Mouse (Mus musculus) layer of hippocampus, adult 9-11 months (tissue): ENCODE measurements around the gene Rnf220.
A peak's percentile ranks its signal among the peaks of the same experiment; 100 is the strongest.

Experiments
- DNase-seq: peaks from one replicate; pipeline ENCODE4 v3.0.0; 2022

Rnf220 gene

GRCm38 (mm10) chr4:117296849-117297593 lies 199.8 kb downstream of the Rnf220 start:
- DNase-seq, result no peak

DNA sequence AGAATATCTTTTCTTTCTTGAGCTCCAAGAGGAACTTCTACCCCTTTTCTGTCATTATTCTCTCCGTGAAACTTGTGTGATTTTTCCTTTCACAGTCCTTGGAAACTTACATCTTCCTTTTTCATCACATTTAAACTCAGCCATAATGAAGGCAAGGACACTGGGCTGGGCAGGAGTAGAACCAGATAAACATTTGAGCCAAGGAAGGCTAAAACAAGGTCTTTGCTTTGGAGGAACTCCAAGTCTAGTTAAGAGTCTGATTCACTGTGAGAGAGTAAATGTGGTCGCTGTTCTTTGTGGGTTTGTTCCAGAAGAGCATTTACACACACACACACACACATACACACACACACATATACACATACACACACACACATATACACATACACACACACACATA lies 205.2 kb downstream of the Rnf220 start:
- no peak for DNase-seq

DNA sequence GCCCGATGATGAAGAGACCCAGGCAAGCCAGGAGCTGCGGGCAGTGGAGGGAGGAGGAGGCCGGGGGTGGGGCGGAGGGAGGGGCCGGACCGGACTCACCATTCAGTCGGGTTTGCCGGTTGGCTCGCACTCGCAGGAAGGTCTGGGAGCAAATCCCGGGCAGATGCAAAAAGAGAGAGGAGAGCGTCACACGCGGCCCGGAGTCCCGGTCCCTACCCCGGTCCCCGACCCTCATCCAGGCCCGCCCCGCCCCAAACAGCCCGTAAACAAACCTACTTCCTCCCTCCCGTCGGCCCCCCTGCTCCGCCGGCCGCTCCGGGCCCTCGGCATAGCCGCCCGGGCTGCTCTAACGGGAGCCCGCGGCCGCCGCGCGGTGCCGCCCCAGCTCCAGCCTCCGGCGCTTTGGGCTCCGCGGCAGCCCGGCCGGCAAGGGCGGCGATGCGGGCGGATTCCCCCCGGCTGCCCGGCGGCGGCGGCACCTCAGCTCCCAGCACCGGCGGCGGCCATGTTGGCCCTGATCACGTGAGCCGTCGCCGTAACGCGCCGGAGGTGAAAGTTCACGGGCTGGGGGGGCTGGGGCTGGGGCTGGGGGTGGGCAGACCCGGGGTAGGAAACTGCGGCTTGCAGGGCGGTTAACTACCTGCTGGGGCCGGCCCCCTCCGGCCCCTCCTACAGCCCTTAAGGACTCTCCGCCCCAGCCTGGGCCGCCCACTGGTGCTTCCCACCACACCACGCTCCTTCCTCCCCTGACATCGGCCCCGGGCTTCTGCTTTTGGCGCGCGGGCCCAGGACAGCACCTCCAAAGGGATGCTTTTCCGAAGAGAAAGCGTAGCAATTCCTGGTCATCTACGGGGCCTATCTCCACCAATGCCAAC lies 207.7 kb downstream of the Rnf220 start:
- peak; percentile 67 for DNase-seq

DNA sequence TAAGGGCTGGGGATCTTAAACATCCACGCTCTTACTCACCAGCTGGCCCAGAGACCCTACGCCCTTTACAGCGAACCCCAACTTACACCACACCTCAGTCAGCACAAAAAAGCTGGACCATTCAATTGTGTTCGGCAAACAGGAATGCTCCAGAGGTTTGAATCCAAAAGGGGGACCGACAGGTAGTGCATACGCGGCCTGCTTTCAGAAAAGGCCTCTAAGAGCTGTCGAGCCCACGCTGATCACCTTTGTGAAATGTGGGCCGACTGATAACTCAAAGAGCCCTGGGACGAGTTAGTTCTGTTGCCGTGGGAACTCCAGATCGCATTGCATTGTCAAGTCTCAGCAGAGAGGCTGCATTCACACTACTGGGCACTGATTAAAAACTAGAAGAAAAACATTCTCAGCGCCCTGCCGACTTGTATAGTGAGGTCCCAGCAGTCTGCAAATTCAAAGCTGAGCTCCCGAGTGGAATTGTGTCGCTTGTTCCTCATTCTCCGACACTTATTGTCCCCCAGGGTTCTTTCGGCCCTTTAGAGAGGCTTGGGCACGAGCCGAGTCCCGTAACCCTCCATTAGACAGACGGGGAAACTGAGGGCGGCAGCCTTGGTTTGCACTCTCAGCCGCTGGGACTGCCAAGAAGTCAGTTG lies 208.4 kb downstream of the Rnf220 start:
- DNase-seq, result no peak

GRCm38 (mm10) chr4:117284363-117284762 lies 212.5 kb downstream of the Rnf220 start:
- no peak for DNase-seq

- DNase-seq, result no peak
These were observed 213.3 kb downstream of the Rnf220 start for GRCm38 (mm10) chr4:117283271-117284191.

DNA sequence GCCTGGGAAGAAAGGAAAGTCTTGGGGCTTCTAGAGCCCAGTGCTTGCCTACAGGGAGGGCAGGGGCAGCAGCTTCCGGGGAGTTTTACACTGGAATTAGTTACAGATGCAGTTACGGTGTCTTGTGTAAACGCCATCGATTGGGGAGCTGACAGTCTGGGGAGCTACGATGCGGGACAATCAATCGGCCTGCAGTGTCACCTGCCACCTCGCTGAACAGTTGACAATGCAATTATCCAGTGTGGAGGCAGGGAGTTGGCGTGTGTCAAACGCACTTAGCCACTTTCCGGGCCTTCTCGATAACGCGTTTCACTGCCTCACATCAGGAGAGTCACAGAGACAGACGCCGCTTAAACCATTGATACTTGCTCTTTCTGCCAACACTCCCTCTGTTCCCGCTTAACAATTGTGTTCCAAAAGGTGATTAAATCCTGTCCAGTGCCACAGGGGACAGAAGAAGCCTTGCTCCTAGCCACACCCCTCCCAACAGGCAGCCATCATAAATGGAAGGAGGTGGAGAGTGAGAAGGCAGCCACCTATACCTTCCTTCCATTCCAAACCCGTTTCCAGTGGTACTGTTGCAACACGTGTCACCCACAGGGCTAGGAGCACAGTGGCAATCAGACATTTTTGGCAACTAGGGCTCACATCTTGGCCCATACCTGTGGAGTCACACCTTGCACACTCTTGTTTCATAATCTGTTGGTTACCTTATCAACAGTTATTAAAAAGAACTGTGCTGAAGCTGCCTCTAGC lies 215.6 kb downstream of the Rnf220 start:
- DNase-seq, result no peak

- DNase-seq, result no peak
These were observed 216.4 kb downstream of the Rnf220 start for GRCm38 (mm10) chr4:117280397-117280930.

GRCm38 (mm10) chr4:117279253-117279642 lies 217.6 kb downstream of the Rnf220 start:
- DNase-seq, result no peak

DNA sequence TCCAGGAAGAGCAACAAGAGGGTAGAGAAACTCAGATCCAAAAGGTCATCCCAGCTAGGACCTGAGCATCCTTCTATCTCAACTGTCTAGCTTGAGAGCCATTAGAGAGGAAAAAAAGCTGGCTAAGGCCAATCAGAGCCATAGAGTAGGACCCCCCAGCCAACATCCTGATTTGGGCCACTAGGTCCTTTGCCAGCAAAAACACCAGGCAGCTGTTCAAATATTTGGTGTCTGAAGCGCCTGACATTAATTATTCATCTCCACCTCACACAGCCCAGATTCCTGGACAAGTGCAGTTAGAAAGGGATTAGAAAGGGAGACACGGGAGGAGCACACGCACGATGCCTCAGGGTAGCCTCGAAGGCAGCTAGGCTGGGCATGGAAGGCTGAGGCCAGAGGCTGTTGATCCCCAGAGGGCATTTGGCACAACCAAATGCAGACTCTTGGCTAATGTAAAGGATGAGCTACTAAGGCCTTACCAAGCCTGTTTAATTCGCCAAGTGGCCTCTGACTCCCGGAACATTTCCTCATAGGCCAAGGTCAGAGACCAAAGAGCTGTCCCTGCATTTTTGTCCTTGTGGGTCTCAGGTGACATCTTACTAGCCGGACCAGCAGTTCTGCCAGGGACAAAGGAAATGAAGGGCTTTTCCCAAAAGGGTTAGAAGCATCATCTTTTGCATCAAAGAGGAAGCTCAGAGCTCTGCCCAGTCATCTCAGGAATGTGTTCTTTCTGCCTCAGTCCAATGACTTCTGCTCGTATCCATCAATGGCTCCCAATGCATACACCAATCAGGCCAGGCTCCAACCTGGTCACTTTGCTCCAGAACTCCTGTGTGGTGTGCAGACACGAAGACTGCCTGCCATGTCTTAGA lies 218.2 kb downstream of the Rnf220 start:
- DNase-seq, result no peak

- DNase-seq, result no peak
These were observed 219.2 kb downstream of the Rnf220 start for GRCm38 (mm10) chr4:117277687-117278086.

DNA sequence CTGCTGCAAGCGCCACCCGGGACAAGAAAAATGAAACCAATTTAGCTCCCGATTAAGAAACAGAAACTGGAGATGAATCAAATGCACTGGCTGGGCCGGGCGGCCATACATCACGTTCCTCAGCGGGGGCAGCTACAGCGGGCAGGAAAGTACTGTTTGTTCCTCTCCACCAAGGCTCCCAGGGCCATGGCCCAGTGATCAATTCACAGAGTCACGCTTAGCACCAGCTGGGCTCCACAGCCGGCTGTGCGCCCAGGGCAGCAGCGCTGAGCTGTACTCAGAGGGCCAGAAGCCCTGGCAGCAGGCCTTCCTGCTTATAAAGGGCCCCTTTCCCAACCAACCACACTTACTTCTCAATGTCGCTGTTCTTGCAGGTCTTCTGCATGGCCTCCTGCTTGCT lies 219.8 kb downstream of the Rnf220 start:
- peak; percentile 62 for DNase-seq

GRCm38 (mm10) chr4:117276281-117276711 lies 220.6 kb downstream of the Rnf220 start:
- DNase-seq, result no peak

DNA sequence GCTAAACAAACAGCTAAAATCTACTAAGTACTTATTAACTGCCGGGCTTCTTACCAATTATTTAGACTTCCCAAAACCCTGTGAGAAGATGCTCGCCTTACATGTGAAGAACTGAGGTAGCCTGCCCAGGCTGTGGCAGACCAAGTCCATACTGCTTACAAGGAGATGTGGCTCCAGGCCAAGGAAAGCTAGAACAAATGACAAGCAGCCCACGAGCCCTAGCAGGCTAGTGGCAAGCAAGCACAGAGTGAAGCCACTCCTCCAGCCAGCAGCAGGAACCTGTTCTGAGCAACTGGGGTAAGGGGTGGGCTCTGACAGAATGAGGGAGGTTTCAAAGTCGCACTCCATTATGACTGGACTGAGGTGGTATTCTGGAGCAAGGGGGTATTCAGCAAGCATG lies 222.1 kb downstream of the Rnf220 start:
- no peak for DNase-seq

GRCm38 (mm10) chr4:117272459-117272858 lies 224.4 kb downstream of the Rnf220 start:
- no peak for DNase-seq

- DNase-seq, result peak; percentile 63
These were observed 226.6 kb downstream of the Rnf220 start for GRCm38 (mm10) chr4:117270278-117270677.

DNA sequence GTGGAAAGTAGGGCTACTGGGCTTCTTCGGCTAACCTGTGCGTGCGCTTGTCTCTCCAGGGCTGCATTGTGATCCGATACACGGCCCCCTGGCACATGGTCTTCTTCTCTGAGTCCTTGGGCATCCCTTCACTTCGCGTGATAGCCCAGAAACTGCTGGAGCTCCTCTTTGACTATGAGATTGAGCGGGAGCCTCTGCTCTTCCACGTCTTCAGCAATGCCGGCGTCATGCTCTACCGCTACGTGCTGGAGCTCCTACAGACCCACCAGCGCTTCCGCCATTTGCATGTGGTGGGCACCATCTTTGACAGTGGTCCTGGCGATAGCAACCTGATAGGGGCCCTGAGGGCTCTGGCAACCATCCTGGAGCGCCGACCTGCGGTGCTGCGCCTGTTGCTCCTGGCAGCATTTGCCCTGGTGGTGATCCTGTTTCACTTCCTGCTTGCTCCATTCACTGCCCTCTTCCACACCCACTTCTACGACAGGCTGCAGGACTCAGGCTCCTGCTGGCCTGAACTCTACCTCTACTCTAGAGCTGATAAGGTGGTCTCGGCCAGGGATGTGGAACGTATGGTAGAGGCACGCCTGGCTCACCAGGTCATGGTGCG lies 228.9 kb downstream of the Rnf220 start:
- DNase-seq, result no peak

DNA sequence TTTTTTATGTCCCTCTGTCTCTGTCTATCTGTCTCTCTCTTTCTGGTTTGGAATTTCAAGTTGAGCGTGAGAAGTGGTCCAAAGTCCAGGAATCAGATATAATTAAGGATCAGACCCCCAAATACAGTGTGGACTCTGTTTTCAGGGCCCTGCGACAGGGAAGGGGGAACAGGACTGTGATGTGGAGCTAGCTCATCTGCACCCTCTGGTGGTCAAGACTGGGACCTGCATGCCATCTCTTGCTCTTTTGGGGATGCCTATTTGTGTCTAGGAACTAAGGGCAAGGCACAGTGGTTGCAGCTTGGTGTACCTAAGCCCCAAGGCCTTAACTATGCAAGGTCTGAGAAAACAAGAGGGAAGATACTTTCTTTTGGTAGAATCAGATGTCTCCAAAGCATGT lies 229.6 kb downstream of the Rnf220 start:
- peak; percentile 73 for DNase-seq

- DNase-seq, result no peak
These were observed 233.9 kb downstream of the Rnf220 start for GRCm38 (mm10) chr4:117262987-117263386.
